Mouse (Mus musculus): ENCODE results near the gene Mgat5b.

- no peak for TF ChIP-seq POLR2A (IDR thresholded peaks at IDR 0.05; ENCODE audit: control insufficient read depth, extremely low read depth, insufficient read depth, low read length, poor library complexity)
- no peak for TF ChIP-seq CTCF (IDR thresholded peaks at IDR 0.05; ENCODE audit: borderline replicate concordance, control insufficient read depth, extremely low read depth, insufficient read depth, low read length, poor library complexity)
Observed at GRCm38 (mm10) chr11:117004277-117004676, 85.6 kb downstream of the Mgat5b start.
